Mouse (Mus musculus) liver, adult 2 months (tissue): ENCODE data around the gene 0610040J01Rik. TPM values are rescaled to one million over a fixed set of nuclear protein-coding genes. Genes with fewer than 3 reads are reported as not detected.
A peak's percentile ranks its signal among the peaks of the same experiment; 100 is the strongest.

Experiments
- DNase-seq: peaks from one replicate; pipeline ENCODE4 v3.0.0-alpha.2; 2011; ENCODE audit warnings: low read depth, low spot score; ENCODE audit errors: extremely low read depth
- H3K27ac ChIP-seq: fragments of 200-500 bp; replicated peaks from 2 replicates; pipeline ENCODE4 v1.5.1; 2012; ENCODE audit warnings: low read depth, mild to moderate bottlenecking, control low read depth, inconsistent platforms, low read length; ENCODE audit not compliant: insufficient read depth
- H3K27me3 ChIP-seq: fragments of 200-500 bp; 2 replicates; pipeline ENCODE4 v1.6.1; 2012; ENCODE audit warnings: mild to moderate bottlenecking, moderate library complexity, low read length, inconsistent platforms; ENCODE audit not compliant: control insufficient read depth, insufficient read depth
- H3K36me3 ChIP-seq: fragments of 200-500 bp; 2 replicates; pipeline ENCODE4 v1.6.1; 2012; ENCODE audit warnings: low read length, inconsistent platforms; ENCODE audit not compliant: control insufficient read depth, insufficient read depth
- H3K4me1 ChIP-seq: fragments of 200-500 bp; 2 replicates; pipeline ENCODE4 v1.6.1; 2011; ENCODE audit warnings: low read length; ENCODE audit not compliant: control insufficient read depth, insufficient read depth
- H3K4me3 ChIP-seq: fragments of 200-500 bp; 2 replicates; pipeline ENCODE4 v1.5.1; 2011; ENCODE audit warnings: low read depth, mild to moderate bottlenecking, control low read depth, low read length, moderate library complexity; ENCODE audit not compliant: insufficient read depth
- H3K79me2 ChIP-seq: fragments of 200-500 bp; 2 replicates; pipeline ENCODE4 v1.6.1; 2012; ENCODE audit warnings: inconsistent platforms, mild to moderate bottlenecking, low read length, moderate library complexity; ENCODE audit not compliant: control insufficient read depth, insufficient read depth
- H3K9ac ChIP-seq: fragments of 200-500 bp; 2 replicates; pipeline ENCODE4 v1.6.1; 2012; ENCODE audit warnings: low read depth, mild to moderate bottlenecking, control low read depth, inconsistent platforms, low read length
- CTCF ChIP-seq: fragments of 200-500 bp; IDR thresholded peaks from 2 replicates; pipeline ENCODE4 v1.5.1; 2011; ENCODE audit warnings: low read depth, low read length, control low read depth
- POLR2A ChIP-seq: fragments of 200-500 bp; IDR thresholded peaks from 2 replicates; pipeline ENCODE4 v1.6.1; 2011; ENCODE audit warnings: low read length, control low read depth; ENCODE audit not compliant: insufficient read depth; ENCODE audit errors: extremely low read depth
- WGBS: fragments of 180-500 bp; shearing (Covaris S2); methylation state at CpG from one replicate; pipeline ENCODE4 v1.1.7; 2018; 5-methylcytosine and 5-hydroxymethylcytosine counted together
- polyA plus RNA-seq: library from polyadenylated mRNA; depleted of rRNA; stranded (reverse); fragments of >200 nt; gene quantifications from 2 replicates; pipeline ENCODE4 v1.2.3, GENCODE M21; 2012; rRNA removed
- total RNA-seq: library from RNA; depleted of rRNA; stranded (reverse); fragments of >200 nt; gene quantifications from 2 replicates; pipeline ENCODE4 v1.2.3, GENCODE M21; 2014; rRNA removed

The 0610040J01Rik gene
- total and polyA plus RNA-seq, 2 experiments: 20.9 to 32.2 TPM

DNA sequence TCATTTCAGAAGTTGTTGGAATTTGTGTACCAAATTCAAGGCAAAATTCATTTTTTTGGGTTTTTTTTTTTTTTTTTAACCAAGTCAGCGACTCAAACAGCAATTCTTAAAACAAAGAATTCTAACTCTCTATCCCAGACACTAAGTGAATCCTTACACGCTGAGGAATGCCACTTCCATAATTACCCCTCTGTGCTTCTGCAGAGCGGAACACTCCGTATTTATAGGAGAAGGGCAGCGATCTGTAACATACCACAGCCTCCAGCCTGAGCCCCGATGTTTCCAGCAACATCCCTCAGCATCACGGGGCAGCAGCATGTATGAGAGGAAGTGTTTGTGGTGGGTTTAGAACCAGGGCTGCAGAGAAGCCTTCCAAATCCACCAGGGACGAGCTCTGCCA lies 135.4 kb downstream of the 0610040J01Rik start:
- Histone ChIP-seq H3K4me1 (peaks cover 30% of the 10 kb centered on the region), H3K27me3 (no peaks in the 10 kb centered on the region), H3K36me3 (no peaks in the 10 kb centered on the region), H3K79me2 (peaks cover 40% of the 10 kb centered on the region), H3K4me3 (no peak overlapping the region), H3K27ac (no peak overlapping the region), H3K9ac (no peak overlapping the region)
- WGBS: 95% methylated on average over 8 of the region's 8 CpGs
- no peak for TF ChIP-seq POLR2A
- no peak for TF ChIP-seq CTCF
- no peak for DNase-seq

DNA sequence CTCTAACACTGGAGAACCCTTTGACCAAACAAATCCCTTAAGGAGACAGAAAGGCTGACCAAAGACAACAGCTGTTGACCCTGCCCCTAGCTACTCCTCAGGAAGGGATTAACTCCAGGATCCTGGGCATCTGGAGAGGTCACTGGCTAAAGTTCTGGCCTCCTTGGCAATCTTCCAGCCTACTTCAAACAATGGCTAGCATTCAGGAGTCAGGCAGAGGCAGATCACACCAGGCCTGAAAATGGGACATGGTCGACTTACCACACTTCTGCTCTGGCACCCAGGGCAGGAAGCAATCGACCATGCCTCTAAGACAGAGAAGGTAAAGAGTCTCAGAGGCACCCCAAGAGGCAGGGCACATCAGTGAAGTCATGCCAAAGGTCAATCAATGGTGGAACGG lies 137.0 kb downstream of the 0610040J01Rik start:
- DNase-seq: peak; percentile 89

More for the DNA sequence above, 137.0 kb downstream of the 0610040J01Rik start:
- Histone ChIP-seq H3K27ac (no peak overlapping the region), H3K36me3 (no peaks in the 10 kb centered on the region), H3K27me3 (no peaks in the 10 kb centered on the region), H3K4me1 (peaks cover 38% of the 10 kb centered on the region), H3K4me3 (no peak overlapping the region), H3K9ac (no peak overlapping the region), H3K79me2 (peaks cover 36% of the 10 kb centered on the region)
- WGBS: 11% methylated on average over 3 of the region's 3 CpGs
- TF ChIP-seq CTCF (no peak), POLR2A (no peak)

Other genes with a start within 250 kb of the 0610040J01Rik start
- 0.07 and 0.28 TPM in 2 replicates for gene Nwd2, start 163.3 kb upstream of the 0610040J01Rik start, total RNA-seq
- gene Nwd2, start 163.3 kb upstream of the 0610040J01Rik start, polyA plus RNA-seq: 0.01 TPM in 1 of 2 replicates, not detected in the other
- 8.4 and 10.3 TPM in 2 replicates for gene Rell1, start 156.5 kb downstream of the 0610040J01Rik start, total RNA-seq
- 4.6 and 5.7 TPM in 2 replicates for gene Rell1, start 156.5 kb downstream of the 0610040J01Rik start, polyA plus RNA-seq